Mouse (Mus musculus) heart, adult 2 months (tissue): ENCODE data around the gene Hdhd5. TPM values are rescaled to one million over a fixed set of nuclear protein-coding genes. Genes with fewer than 3 reads are reported as not detected.
A peak's percentile ranks its signal among the peaks of the same experiment; 100 is the strongest.

ENCODE experiments used
- DNase-seq, 2 experiments: peaks; one replicate each; pipeline ENCODE4 v3.0.0; 2021
- H3K27ac ChIP-seq: fragments of 200-600 bp; 2 replicates; pipeline ENCODE4 v1.8.1; 2022
- H3K27me3 ChIP-seq: fragments of 200-500 bp; 2 replicates; pipeline ENCODE4 v1.6.1; 2012; ENCODE audit warnings: mild to moderate bottlenecking, low read length, inconsistent platforms, mixed read lengths; ENCODE audit not compliant: control insufficient read depth, insufficient read depth
- H3K36me3 ChIP-seq: fragments of 200-500 bp; 2 replicates; pipeline ENCODE4 v1.6.1; 2012; ENCODE audit warnings: low read length, inconsistent platforms; ENCODE audit not compliant: control insufficient read depth, insufficient read depth
- H3K4me1 ChIP-seq: fragments of 200-500 bp; 2 replicates; pipeline ENCODE4 v1.6.1; 2011; ENCODE audit warnings: low read length; ENCODE audit not compliant: control insufficient read depth, insufficient read depth
- H3K4me3 ChIP-seq: fragments of 200-600 bp; 2 replicates; pipeline ENCODE4 v1.8.1; 2022
- H3K79me2 ChIP-seq: fragments of 200-500 bp; replicated peaks from 2 replicates; pipeline ENCODE4 v1.6.1; 2012; ENCODE audit warnings: mild to moderate bottlenecking, inconsistent platforms, low read length, moderate library complexity, mixed read lengths; ENCODE audit not compliant: control insufficient read depth, insufficient read depth
- H3K9ac ChIP-seq: fragments of 200-500 bp; 2 replicates; pipeline ENCODE4 v1.6.1; 2012; ENCODE audit warnings: low read depth, mild to moderate bottlenecking, control low read depth, inconsistent platforms, low read length, mixed read lengths
- CTCF ChIP-seq: fragments of 200-600 bp; IDR thresholded peaks from 2 replicates; pipeline ENCODE4 v1.8.1; 2022; ENCODE audit warnings: antibody characterized with exemption, mild to moderate bottlenecking, moderate library complexity
- EP300 ChIP-seq: fragments of 200-500 bp; IDR thresholded peaks from 2 replicates; pipeline ENCODE4 v1.6.1; 2011; ENCODE audit warnings: low read depth, low read length, control low read depth; ENCODE audit not compliant: insufficient read depth
- POLR2A ChIP-seq: fragments of 200-500 bp; IDR thresholded peaks from 2 replicates; pipeline ENCODE4 v1.6.1; 2011; ENCODE audit warnings: mild to moderate bottlenecking, low read depth, low read length, control low read depth; ENCODE audit not compliant: insufficient read depth
- WGBS: fragments of 180-500 bp; shearing (Covaris S2); methylation state at CpG from one replicate; pipeline ENCODE4 v1.1.7; 2018; 5-methylcytosine and 5-hydroxymethylcytosine counted together
- intact Hi-C: fragments of 180-260 bp; cut with DNase I; formaldehyde crosslinking; loops from one replicate; pipeline ENCODE4 v1.15.1; 2025
- long read RNA-seq: library from polyadenylated mRNA; stranded (forward); transcript quantifications from one replicate; pipeline ENCODE4 v2.0.0, GENCODE M21; 2021
- polyA plus RNA-seq: library from polyadenylated mRNA; depleted of rRNA; stranded (reverse); fragments of >200 nt; gene quantifications from 2 replicates; pipeline ENCODE4 v1.2.3, GENCODE M21; 2012; rRNA removed
- total RNA-seq, 2 experiments: library from RNA; stranded (reverse); gene quantifications; 2 replicates each; pipeline ENCODE4 v1.2.3; 2021

Hdhd5 gene
- total RNA-seq (10 to 100 TPM; 17.1 to 18.4 TPM), polyA plus RNA-seq (29.9 and 38.7 TPM in 2 replicates)
- long read RNA-seq, transcript Hdhd5-201 (8 exons, 1,928 nt), result major isoform, 12 of 16 reads
- long read RNA-seq, partial matches to known transcripts, result 0 of 16 reads
- long read RNA-seq, other reads (novel, unspliced or antisense), result 4 of 16 reads

DNA sequence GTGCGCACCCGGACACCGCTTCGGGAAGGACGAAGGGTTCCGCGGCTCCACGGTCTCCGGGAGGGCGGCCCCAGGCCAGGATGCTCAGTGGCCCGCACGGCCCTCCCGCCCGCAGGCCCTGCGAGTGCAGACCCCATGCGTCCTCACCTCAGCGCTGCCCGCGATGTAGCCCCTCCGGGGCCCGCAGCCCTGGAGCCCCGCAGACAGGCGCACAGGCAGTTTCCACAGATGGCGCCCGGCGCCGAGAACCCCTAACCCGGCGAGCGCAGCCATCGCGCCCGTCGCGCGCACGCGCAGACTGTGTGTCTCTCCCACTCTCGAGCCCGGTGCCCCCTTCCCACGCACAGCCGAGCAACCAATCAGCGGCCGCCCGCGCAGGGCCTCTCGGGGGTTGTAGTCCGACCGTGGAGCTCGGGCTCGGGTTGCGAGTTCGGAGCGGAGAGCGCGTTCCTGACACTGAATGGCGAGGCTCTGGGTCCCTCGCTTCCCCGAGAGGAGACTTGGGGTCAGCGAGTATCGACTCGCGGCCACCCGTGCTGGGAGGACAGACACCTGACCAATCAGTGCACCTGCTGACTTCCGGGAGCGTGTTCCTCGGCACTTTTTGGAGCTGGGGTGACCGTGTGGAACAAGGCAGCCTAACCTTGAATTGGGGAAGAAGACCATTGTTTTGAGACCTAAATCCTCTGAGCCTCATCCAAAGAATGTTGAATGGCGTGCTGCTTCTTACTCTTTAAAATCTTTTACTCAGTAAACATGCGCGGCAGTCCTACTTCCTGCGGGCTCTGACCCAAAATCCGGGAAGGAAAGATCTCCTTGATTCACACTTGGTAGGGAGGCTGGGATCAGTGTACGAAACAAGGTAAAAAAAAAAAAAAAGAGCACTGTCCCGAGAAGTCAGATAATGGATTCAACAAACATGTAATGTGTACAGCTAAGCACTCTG lies at the start of gene Hdhd5:
TSS of gene Hdhd5 (minus strand) at position 300 of the 946 bp plus-strand sequence.
- peak within 1 kb of the TSS; percentile 90 for H3K9ac ChIP-seq

DNA sequence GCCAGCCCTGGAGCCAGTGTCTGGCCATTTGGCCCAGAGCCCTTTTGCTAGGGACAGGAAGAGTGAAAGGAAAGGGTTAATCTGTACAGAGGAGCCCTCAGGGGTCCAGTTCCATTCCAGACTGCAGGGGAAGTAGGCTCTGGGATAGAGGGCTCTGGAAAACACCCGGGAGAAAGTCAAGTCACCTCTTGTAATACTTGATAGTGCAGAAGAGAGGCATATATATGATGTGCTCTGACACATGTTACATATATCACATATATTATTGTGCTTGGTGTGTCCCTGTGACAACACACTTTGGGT lies 49.5 kb upstream of the Hdhd5 start:
- TF ChIP-seq EP300, result no peak
- TF ChIP-seq CTCF, result no peak
- peak; percentile 13 to 36 for DNase-seq
- intact Hi-C loops, result loop anchor here (2.0 kb wide), 1 partner anchor 42 kb away; no protein-coding TSS in a partner anchor
- Histone ChIP-seq H3K27me3 (no peaks in the 10 kb centered on the region), H3K36me3 (no peaks in the 10 kb centered on the region), H3K9ac (no peak overlapping the region), H3K4me3 (no peak overlapping the region), H3K4me1 (peaks cover 3% of the 10 kb centered on the region), H3K79me2 (no peaks in the 10 kb centered on the region), H3K27ac (peak overlapping the region; percentile 79; the same call in 1 of the 2 replicates)
- WGBS, result 6% methylated on average over 1 of the region's 1 CpGs

More for the DNA sequence above, at the start of gene Hdhd5:
- WGBS, result under 1% methylated on average over 75 of the region's 75 CpGs
- H3K27me3 ChIP-seq, result no peaks in the 10 kb centered on the region
- H3K79me2 ChIP-seq, result peaks cover 7% of the 10 kb centered on the region
- H3K27ac ChIP-seq, result peak within 1 kb of the TSS; percentile 97
- 0 out of 2 replicates have a peak, but pooled peaks have one; percentile 16 for TF ChIP-seq EP300
- TF ChIP-seq CTCF, result no peak
- TF ChIP-seq POLR2A, result peak; percentile 78
- intact Hi-C loops, result loop anchor here (5.0 kb wide), 1 partner anchor 291 kb away; the partner anchor contains the start of gene Atp6v1e1
- H3K4me1 ChIP-seq, result peaks cover 6% of the 10 kb centered on the region
- H3K36me3 ChIP-seq, result no peaks in the 10 kb centered on the region; the same call in 1 of the 2 replicates
- peak within 1 kb of the TSS; percentile 86 for H3K4me3 ChIP-seq
- peak; percentile 93 to 94 for DNase-seq

DNA sequence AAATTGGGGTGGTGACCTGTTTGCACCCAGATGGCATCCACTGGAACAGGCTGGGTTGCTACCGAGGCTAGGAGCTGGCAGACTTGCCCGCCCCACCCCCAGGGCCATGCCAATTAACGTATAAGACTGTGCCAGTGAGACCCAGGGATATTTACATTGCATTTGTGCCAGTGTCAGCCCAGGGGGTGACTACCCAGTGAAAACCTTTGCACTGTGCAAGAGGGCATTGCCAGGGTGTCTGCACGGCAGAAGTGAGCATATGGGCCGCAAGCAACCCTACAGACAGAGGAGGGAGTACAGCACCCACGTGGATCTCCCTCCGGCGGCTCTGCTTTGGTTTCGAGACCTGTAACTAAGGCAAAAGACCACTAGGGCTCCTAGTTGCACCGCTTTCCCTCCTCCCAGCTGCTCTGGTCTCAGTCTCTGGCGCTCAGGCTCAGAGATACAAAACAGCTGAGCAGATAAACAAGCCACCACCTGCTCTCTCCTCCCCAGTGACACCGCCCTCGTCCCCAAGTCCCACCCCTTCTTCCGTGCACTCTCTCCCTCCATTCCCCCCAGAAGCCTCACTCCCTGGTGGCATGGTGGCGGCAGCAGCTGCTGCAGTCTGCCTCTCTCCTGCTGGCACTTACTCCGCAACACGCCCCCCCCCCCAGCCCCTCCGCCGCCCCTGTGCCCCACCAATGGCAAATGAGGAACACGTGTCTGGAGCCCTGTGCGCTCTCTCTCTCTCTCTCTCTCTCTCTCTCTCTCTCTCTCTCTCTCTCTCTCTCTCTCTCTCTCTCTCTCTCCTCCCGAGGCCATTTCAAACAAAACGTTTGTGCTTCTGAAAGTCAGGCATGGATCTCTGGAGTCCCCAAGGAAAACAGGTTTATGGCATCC lies 49.0 kb upstream of the Hdhd5 start:
- TF ChIP-seq CTCF (peak; percentile 68), POLR2A (peak; percentile 34; the same call in 1 of the 2 replicates), EP300 (0 out of 2 replicates have a peak, but pooled peaks have one; percentile 24)
- Histone ChIP-seq H3K27ac (peak overlapping the region; percentile 79), H3K4me3 (peak overlapping the region; percentile 38), H3K4me1 (peaks cover 2% of the 10 kb centered on the region; the same call in 1 of the 2 replicates), H3K27me3 (no peaks in the 10 kb centered on the region), H3K9ac (peak overlapping the region; percentile 60), H3K36me3 (no peaks in the 10 kb centered on the region), H3K79me2 (no peaks in the 10 kb centered on the region)
- WGBS, result under 1% methylated on average over 18 of the region's 23 CpGs
- DNase-seq, result peak; percentile 65 to 72
- intact Hi-C loops, result loop anchor here (2.0 kb wide), 1 partner anchor 41 kb away; no protein-coding TSS in a partner anchor

DNA sequence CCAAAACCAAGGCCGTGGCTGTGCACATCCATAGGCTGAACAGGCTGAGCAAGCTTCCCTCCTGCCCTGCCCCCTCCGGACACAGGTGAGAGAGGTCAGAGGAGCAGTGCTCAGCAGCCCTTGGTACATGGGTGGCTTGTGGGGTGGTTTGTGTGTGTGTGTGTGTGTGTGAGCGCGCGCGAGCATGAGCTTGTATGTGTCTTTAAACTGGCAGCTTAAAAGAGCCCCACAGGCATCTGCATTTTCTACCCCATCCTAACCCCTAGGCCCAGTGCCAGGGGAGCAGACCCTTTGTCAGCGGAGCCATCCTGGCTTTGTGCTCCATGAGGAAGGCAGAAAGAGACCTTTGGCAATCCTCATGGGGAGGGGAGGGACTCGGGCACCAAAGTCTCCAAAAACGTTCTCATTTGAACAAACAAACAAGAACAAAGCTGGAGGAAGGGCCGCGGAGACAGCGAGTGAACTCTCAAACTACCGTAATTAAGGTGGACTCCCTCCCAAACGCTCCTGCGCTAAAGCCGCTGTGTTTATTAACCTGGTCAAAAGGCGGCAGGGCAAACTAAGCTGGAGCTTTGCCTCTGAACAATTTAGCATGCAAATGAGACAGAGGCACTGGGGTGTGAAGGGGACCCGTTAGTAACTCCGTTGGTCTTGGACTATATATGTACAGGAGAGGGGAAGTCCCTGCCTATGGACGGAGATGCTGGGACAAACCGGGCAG lies 48.2 kb upstream of the Hdhd5 start:
- intact Hi-C loops, result no loop called here
- DNase-seq, result peak; percentile 37 to 49
- 17% methylated on average over 21 of the region's 21 CpGs for WGBS
- TF ChIP-seq EP300 (no peak), CTCF (no peak), POLR2A (no peak)
- no peaks in the 10 kb centered on the region for H3K27me3 ChIP-seq
- H3K79me2 ChIP-seq, result no peaks in the 10 kb centered on the region
- H3K4me1 ChIP-seq, result peaks cover 2% of the 10 kb centered on the region; the same call in 1 of the 2 replicates
- H3K27ac ChIP-seq, result peak overlapping the region; percentile 79
- peak overlapping the region; percentile 60 for H3K9ac ChIP-seq
- H3K36me3 ChIP-seq, result no peaks in the 10 kb centered on the region
- H3K4me3 ChIP-seq, result peak overlapping the region; percentile 38

DNA sequence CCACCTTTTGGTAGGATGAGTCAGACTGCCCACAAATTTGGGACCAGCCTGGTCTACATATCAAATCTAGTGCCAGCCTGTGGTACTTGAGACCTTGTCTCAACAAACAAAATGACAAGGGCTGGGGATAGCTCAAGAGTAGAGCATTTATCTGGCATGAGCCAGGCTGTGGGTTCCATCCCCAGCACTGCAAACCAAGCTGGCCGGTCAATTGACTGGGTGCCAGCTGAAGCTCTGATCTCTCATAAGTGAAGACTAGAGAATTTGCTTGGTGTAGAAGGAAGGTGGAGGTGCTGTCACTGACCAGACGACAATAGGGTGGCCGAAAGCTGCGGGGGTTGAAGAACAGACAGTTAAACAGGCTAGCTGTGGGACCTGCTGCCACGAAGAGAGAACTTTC lies 47.4 kb upstream of the Hdhd5 start:
- no peaks in the 10 kb centered on the region for H3K79me2 ChIP-seq
- no peaks in the 10 kb centered on the region for H3K27me3 ChIP-seq
- no peak overlapping the region; the same call in 1 of the 2 replicates for H3K27ac ChIP-seq
- 75% methylated on average over 5 of the region's 5 CpGs for WGBS
- no peak for DNase-seq
- peaks cover 2% of the 10 kb centered on the region; the same call in 1 of the 2 replicates for H3K4me1 ChIP-seq
- TF ChIP-seq EP300 (no peak), POLR2A (no peak)
- no peak overlapping the region for H3K9ac ChIP-seq
- H3K36me3 ChIP-seq, result no peaks in the 10 kb centered on the region
- intact Hi-C loops, result no loop called here
- no peak overlapping the region for H3K4me3 ChIP-seq
